Mouse (Mus musculus) ES-Bruce4 (cell line): ENCODE results near the gene Serpinb6a.

Source experiments
- CTCF ChIP-seq: IDR thresholded peaks from one replicate; pipeline ENCODE4 v1.8.1; 2011; ENCODE audit warnings: low read depth, low read length
- POLR2A ChIP-seq: IDR thresholded peaks from one replicate; pipeline ENCODE4 v1.8.1; 2011; ENCODE audit warnings: low read length; ENCODE audit not compliant: insufficient read depth

DNA sequence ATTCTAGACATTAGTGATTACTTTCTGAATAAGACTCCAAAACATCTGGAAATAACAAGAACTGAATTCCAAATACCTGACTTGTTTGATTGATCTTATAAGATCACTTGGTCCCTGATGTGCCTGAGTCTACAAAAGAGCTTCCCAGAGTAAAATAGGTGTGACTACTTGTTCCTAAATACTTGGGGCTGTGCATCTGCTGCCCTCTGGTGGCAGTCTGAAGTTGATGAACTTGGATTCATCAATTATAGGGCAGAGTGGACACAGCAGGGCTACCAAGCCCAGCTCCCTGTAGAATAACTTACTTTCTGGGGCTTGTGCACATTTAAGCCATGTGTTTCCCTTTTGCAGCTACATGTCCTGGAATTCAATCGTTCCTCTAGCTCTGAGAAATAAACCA, 7.4 kb downstream of the Serpinb6a start:
- peak; percentile 53 for TF ChIP-seq CTCF
- no peak for TF ChIP-seq POLR2A
